Mouse (Mus musculus) R1 (cell line): ENCODE measurements around the gene Abcb9.
A peak's percentile ranks its signal among the peaks of the same experiment; 100 is the strongest.

Experiments used
- DNase-seq: peaks from one replicate; pipeline ENCODE4 v3.0.0-alpha.2; 2018; ENCODE audit warnings: low read depth, low spot score

Gene Abcb9

GRCm38 (mm10) chr5:124095596-124096232, at the start of gene Abcb9:
Gene Abcb9 (minus strand): TSS chr5:124095798.
- DNase-seq = peak; percentile 96

- no peak for DNase-seq
These were observed 42.5 kb upstream of the Abcb9 start for GRCm38 (mm10) chr5:124138066-124138465.

DNA sequence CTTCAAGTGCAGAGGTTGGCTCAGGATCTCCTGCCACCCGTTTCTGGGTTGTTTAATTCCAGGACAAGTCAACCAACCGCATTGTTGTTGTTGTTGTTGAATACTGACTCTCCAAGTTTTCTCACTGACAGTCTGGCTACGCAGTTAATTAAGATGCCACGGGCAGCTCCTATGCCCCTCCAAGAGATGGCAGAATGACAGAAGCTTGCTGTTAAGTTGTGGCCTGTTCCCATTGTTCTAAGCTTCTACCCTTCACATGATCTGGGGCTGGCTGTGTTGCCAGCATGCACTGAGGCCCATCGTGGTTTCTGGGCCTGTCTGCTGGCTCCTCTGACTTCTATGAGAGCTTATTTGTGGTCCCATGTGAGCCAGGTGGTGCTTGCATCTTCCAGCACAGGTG, 38.7 kb upstream of the Abcb9 start:
- no peak for DNase-seq

GRCm38 (mm10) chr5:124125093-124125492, 29.5 kb upstream of the Abcb9 start:
- DNase-seq = no peak

GRCm38 (mm10) chr5:124122357-124122756, 26.8 kb upstream of the Abcb9 start:
- no peak for DNase-seq

DNA sequence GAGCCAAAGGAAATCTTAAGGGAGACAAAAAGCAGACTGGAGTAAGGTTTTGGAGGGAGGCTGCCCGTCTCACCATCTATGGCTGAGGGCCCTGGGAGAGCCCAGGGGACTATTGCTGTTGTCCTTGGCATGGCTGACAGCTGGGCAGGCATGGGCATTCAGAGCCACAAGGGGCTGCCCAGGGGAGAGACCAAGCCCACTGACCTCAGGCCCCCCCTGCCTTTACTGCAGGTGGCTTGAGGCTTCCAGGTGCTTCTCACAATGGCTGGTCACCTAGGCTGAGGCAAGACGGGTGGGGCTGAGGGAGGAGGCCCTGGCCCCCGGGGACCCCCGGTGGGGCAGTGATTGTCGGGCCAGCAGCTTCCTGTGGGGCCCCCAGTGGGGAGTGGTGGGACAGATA, 23.6 kb upstream of the Abcb9 start:
- no peak for DNase-seq

DNA sequence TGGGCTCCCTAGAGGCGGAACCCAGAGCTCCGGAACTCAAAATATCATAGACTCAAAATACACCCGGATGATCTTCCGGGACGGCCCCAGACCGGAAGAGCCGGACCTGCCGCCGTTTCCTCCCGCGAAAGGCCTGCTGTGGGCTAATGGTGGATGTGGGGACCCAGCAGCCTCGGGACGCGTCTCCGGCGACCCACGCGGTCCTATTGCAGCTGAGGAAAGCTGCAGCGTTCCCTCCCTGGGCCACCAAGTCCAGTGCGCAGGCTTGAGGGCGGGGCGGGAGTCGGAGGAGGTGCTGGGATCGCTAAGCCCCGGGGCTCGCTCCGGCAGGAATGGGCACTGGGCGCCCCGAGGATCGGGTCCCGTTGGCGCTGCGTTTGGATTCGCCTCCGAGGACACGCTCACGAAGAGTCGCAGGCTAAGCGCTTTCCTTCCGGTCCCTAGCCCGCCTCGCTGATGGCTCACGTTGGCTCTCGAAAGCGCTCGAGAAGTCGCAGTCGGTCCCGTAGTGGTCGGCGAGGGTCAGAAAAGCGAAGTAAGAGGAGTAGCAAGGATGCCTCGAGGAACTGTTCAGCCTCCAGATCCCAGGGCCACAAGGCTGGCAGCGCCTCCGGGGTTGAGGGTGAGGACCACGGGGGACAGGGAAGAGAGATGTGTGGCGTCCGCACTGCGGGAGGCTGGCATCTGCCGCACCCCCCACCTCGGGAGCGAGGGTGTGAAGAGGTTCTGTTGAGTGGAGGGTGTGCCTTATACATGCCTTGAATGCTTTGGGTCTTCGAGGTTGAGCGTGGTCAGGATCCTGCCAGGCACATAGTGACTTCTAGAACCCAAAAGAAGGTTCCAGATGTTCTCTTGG, 20.6 kb upstream of the Abcb9 start, which contains the start of gene Arl6ip4:
Arl6ip4 (plus strand) TSS at position 100 of the 856 bp plus-strand sequence.
- DNase-seq = peak; percentile 84

DNA sequence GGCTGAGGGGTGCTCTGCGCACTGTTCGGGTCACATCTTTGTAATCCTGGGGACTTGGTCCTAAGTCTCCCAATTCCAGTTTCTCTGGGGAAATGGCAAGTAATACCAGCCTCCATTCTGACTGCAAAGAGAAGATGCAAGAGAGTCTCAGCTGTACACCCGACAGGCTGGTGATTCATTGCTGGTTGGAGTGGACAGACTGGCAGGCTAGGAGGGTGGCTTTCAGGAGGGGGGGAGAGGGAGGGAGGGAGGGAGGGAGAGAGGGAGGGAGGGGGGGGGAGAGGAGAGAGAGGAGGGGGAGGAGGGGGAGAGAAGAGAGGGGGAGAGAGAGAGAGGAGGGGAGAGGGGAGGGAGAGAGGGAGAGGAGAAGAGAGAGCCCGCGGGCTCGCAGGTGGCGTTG, 19.9 kb upstream of the Abcb9 start:
- DNase-seq = no peak

DNA sequence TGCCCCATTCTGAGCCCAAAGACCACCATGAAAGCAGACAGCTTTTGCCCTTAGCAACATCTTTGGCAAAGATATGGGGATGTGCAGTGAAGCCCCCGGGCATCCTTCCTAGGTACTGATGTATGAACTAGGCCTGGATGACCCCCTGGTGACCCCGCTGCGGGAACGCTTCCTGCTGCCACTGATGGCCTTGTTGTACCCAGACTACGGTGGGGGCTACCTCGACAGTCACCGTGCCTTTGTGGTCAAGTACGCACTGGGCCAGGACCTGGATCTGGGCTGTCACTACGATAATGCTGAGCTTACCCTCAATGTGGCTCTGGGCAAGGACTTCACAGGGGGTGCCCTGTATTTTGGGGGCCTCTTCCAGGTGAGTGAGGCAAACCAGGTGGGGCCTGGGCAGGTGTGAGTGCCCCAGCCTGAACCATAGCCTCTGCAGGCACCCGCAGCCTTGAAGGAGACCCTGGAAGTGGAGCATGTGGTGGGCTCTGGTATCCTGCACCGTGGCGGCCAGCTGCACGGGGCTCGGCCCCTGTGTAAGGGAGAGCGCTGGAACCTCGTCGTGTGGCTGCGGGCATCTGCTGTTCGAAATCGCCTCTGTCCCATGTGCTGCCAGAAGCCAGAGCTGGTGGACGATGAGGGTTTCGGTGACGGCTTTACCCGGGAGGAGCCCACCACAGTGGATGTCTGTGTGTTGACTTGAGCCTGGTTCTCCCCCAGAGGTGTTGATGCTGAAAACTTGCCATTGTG, 18.9 kb upstream of the Abcb9 start:
- no peak for DNase-seq

GRCm38 (mm10) chr5:124113030-124113429, 17.4 kb upstream of the Abcb9 start:
- DNase-seq = peak; percentile 52

DNA sequence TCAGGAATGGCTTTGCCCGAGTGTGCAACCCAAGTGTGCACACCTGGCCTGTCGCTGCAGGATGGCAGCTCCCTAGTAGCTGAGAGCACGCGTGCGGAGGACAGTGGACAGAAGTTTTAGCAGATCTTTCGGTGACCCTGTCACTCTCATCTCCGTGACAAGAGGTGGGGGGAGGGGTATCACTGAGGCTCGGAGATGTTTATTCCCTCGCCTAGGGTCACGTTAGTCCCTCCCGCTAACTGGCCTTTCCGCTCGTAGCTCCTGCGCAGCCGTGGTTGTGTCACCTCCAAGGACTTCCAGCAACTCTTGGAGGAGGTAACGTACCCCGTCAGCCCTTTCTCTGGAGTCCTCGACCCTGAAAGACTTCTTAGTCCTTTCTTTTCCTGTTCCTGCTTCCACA, 16.9 kb upstream of the Abcb9 start:
- DNase-seq = no peak

- peak; percentile 95 for DNase-seq
These were observed 16.3 kb upstream of the Abcb9 start, which contains the start of gene Ogfod2 for GRCm38 (mm10) chr5:124111742-124112497. Gene Ogfod2 (plus strand): TSS chr5:124112297.

GRCm38 (mm10) chr5:124111077-124111741, 15.6 kb upstream of the Abcb9 start:
- DNase-seq = no peak

GRCm38 (mm10) chr5:124103552-124103951, 8.0 kb upstream of the Abcb9 start:
- DNase-seq = no peak

- DNase-seq = no peak
These were observed 7.4 kb upstream of the Abcb9 start for GRCm38 (mm10) chr5:124103020-124103419.

DNA sequence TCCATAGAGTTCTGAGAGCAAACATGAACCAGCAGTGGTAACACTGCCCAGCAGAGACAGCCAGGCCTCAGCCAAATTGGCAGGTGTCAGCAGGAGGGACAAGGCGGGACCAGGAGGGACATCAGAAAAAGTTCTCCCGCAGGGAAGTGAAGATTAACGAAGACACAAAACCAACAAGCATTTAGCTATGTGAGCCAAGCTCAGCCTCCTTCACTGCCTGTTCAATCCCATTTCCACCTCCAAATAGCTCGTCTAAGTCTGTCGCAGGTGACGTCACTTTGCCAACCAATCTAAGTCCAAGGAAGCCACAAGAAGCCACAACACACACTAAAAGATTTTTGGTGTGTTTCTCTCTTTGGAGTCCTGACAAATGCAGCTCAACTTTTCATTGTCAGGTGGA, 6.7 kb upstream of the Abcb9 start:
- no peak for DNase-seq

- DNase-seq = no peak
These were observed 4.8 kb upstream of the Abcb9 start for GRCm38 (mm10) chr5:124100128-124101044.

- no peak for DNase-seq
These were observed 3.3 kb upstream of the Abcb9 start for GRCm38 (mm10) chr5:124098923-124099322.

DNA sequence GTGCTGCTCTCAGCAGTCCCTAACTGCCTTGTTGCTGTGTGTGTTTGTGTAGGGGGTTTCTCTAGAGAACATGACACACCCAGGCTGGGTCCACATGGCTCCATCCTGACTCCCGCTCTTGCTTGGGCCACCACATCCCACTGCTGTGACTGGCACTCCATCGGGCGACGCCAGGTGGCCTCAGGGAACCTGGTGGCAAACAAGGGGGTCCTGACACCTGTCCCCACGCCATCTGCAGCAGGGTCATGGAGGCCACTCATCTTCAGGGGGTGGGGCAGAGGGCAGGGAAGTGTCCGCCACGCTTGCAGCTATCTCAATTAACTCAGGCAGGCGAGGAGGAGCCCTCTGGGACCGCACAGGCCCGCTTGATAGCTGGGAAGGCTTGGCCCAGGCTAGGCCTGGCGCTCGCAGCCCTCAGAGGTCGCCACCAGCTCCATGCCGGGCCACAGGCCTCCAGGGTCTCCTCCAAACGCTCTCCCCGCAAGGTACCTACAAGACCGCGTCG, 469 bp downstream of the Abcb9 start:
- DNase-seq = no peak
